Mouse (Mus musculus): ENCODE measurements around the gene Pbld2. TPM values are rescaled to one million over a fixed set of nuclear protein-coding genes. Genes with fewer than 3 reads are reported as not detected.
"Not testable (repeated sequence)": the region's sequence is repeated elsewhere in the genome, so short reads cannot be mapped to it uniquely, and the experiment has no call there.

The Pbld2 gene
- polyA plus RNA-seq, 1 experiment from 2014 or later: 1.1 TPM

DNA sequence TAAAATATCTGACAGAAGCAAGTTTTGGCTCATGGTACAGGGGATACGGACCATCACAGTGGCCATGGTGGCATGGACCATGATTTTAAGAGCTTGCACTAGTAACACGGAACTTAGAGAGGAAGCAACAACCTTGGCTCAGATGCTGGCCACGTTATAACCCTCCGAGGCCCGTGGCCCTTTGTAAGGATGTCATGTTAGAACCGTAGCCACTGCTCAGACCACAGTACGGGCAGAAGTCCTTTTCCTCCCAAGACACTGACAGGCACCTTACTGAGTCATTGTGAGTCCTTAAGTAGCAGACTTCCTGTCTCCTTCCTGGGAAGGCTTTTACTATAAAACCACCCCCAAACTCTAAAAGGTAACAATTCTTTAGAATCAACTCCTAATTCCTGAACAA is 27.2 kb downstream of the Pbld2 start:
- H3K4me1 ChIP-seq: no peaks in the 10 kb centered on the region
- H3K4me3 ChIP-seq: no peak overlapping the region
- H3K27me3 ChIP-seq: no peaks in the 10 kb centered on the region
- H3K36me3 ChIP-seq: no peaks in the 10 kb centered on the region
- H3K9me3 ChIP-seq: no peaks in the 10 kb centered on the region
- no peak overlapping the region for H3K27ac ChIP-seq
- ATAC-seq (ENCODE audit: insufficient number of reproducible peaks, insufficient read depth, low FRiP score, low TSS enrichment, low read depth): no peak
- H3K4me2 ChIP-seq: no peak overlapping the region
- 69% methylated on average over 7 of the region's 7 CpGs for WGBS
- H3K9ac ChIP-seq: no peak overlapping the region

DNA sequence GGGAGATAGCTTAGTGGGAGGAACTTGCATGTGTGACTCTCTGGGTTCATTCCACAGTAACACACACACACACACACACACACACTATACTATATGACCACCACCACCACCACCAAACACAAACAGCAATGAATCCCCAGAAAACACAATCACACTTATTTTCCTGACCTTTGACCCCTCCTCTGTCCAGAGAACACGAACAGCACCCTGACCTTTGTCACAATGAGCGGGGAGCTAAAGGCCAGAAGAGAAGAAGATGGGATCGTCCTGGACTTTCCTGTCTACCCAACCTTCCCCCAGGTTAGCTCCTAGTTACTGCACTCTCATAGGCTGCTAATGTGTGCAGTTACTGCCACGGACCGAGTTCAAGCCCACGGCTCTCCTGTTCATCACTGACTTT is 27.9 kb downstream of the Pbld2 start:
- H3K36me3 ChIP-seq: no peaks in the 10 kb centered on the region
- ATAC-seq (ENCODE audit: insufficient number of reproducible peaks, insufficient read depth, low FRiP score, low TSS enrichment, low read depth): no peak
- no peak overlapping the region for H3K4me3 ChIP-seq
- no peaks in the 10 kb centered on the region for H3K9me3 ChIP-seq
- H3K27ac ChIP-seq: no peak overlapping the region
- H3K4me1 ChIP-seq: no peaks in the 10 kb centered on the region
- H3K9ac ChIP-seq: no peak overlapping the region
- H3K27me3 ChIP-seq: no peaks in the 10 kb centered on the region
- H3K4me2 ChIP-seq: no peak overlapping the region
- WGBS: 74% methylated on average over 6 of the region's 6 CpGs

DNA sequence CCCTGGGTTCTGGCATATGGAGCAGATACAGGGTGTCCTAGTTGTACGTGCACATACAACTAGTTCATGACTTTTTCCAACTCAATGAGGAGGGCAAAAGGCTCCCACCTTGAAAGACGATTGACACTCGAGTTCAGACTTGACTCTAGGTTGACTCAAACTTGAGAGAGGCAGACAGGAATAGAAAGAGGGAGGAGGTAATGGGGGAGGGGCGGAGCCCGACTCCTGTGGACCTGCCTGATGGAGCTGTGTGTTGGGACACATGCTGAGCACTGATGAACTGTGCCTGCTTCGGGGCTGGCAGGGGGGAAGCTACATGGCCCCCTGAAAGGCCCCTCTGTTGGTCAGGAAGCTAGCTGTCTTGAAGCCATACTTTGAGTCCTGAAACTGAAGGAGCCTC is 28.9 kb downstream of the Pbld2 start:
- Histone ChIP-seq H3K9me3 (no peaks in the 10 kb centered on the region), H3K9ac (no peak overlapping the region), H3K36me3 (no peaks in the 10 kb centered on the region), H3K27ac (no peak overlapping the region), H3K4me1 (no peaks in the 10 kb centered on the region), H3K4me2 (no peak overlapping the region), H3K4me3 (no peak overlapping the region), H3K27me3 (no peaks in the 10 kb centered on the region)
- ATAC-seq (ENCODE audit: insufficient number of reproducible peaks, insufficient read depth, low FRiP score, low TSS enrichment, low read depth): no peak
- 48% methylated on average over 6 of the region's 6 CpGs for WGBS

DNA sequence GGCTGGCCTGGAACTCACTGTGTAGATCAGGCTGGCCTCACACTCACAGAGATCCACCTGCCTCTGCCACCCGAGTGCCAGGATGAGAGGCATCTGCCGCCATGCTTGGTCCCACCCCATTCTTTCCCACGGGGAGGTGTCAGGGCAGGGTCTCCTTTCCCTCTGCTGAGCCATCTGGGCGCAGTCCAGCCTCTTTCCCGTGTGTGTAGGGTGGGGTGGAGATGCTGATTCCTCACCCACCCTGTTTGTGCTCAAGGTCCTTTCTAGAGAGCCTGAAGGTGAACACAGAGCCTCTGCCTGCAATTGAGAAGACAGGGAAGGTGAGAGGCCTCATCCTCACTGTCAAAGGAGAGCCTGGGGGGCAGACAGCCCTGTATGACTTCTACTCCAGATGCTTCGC is 30.0 kb downstream of the Pbld2 start:
- H3K9me3 ChIP-seq; H3K27me3 ChIP-seq; ATAC-seq (ENCODE audit: insufficient number of reproducible peaks, insufficient read depth, low FRiP score, low TSS enrichment, low read depth); H3K27ac ChIP-seq; H3K36me3 ChIP-seq; H3K4me2 ChIP-seq; H3K4me1 ChIP-seq; H3K9ac ChIP-seq; H3K4me3 ChIP-seq: not testable (repeated sequence)
- 85% methylated on average over 6 of the region's 6 CpGs for WGBS

DNA sequence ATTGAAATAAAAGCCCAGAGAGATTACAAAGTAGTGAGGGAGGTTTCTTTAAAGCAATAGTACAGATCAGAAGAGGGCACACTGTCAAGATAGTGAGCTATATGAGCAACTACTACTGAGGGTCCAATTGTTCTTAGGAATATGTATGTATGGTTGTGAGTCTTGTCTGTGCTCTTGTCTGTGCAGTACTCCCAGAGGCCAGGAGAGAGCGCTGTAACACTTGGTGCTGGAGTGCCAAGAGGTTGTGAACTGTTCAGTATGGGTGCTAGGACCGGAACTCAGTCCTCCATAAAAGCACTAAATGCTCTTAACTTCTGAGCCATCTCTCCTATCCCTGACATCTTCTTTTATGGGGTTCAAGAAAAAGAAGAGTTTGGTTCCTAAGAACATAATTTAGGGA is 30.5 kb downstream of the Pbld2 start:
- H3K4me1 ChIP-seq: no peaks in the 10 kb centered on the region
- WGBS: 63% methylated on average over 2 of the region's 2 CpGs
- no peak for ATAC-seq (ENCODE audit: insufficient number of reproducible peaks, insufficient read depth, low FRiP score, low TSS enrichment, low read depth)
- no peaks in the 10 kb centered on the region for H3K9me3 ChIP-seq
- H3K27me3 ChIP-seq: no peaks in the 10 kb centered on the region
- H3K4me3 ChIP-seq: no peak overlapping the region
- no peak overlapping the region for H3K9ac ChIP-seq
- H3K4me2 ChIP-seq: no peak overlapping the region
- no peaks in the 10 kb centered on the region for H3K36me3 ChIP-seq
- H3K27ac ChIP-seq: no peak overlapping the region

DNA sequence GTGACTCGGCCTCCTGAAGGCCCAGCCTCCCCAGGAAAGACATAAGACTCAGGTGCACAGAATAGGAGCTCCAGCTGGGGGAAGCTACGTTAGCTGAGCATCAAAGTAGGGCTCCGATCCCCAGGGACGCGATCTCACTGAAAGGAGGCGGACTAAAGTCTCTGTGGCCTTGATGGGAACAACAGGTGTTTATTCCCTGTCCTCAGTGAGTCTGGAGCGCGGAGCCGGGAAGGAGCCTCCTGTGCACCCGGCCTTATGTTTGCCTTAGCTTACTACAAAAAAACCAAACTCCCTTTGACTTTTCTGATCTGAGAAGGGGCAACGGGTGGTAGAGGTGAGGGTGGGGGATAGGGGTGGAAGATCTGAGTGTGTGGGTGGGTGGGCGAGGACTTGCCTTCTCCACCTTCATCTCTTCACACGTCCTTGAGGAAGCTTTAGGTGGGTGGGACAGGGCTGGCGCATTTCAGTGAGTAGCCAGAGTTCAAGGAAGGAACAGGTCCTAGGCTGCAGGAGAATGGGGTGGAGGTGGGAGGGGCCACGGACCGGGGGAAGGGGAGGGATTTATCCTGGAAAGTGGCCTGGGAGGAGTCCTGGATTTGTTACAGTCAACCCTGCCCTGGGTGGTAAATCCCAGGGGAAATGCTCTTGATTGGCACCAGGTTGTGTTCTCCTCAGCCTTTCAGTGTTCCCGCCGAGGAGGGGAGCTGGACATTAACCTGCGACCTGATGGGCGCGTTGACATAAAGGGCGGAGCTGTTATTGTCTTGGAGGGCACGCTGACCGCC is 33.0 kb downstream of the Pbld2 start:
- H3K9me3 ChIP-seq: no peaks in the 10 kb centered on the region
- no peaks in the 10 kb centered on the region for H3K4me1 ChIP-seq
- 42% methylated on average over 24 of the region's 24 CpGs for WGBS
- no peaks in the 10 kb centered on the region for H3K27me3 ChIP-seq
- no peaks in the 10 kb centered on the region for H3K36me3 ChIP-seq
- no peak for ATAC-seq (ENCODE audit: insufficient number of reproducible peaks, insufficient read depth, low FRiP score, low TSS enrichment, low read depth)
- H3K4me2 ChIP-seq: no peak overlapping the region
- H3K27ac ChIP-seq: no peak overlapping the region
- no peak overlapping the region for H3K4me3 ChIP-seq
- H3K9ac ChIP-seq: no peak overlapping the region

DNA sequence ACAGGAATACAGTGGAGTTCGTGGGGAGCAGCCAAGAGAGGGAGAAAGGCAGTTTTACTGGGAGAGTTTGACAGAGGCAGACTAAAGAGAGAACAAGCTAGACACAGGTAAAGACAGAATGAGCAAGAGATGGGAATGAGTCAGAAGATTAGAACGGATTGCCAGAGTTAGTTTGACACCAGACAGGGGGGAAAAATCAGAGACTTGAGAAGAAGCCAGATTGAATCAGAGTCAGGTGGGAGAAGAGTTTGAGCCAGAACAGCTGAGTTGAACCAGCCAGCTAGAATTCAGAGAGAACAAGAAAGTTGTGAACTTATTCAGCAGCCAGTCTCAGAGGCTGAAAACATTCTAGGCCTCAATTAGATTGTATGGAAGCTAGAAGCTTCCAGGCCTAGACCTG is 35.7 kb downstream of the Pbld2 start, which contains the start of gene Pbld1:
Gene Pbld1, plus strand, starts transcription at position 301 of the 400 bp plus-strand sequence.
- Histone ChIP-seq H3K9ac (no peak within 1 kb of the TSS), H3K4me1 (no peaks in the 10 kb centered on the region), H3K9me3 (no peaks in the 10 kb centered on the region), H3K27me3 (no peaks in the 10 kb centered on the region), H3K36me3 (no peaks in the 10 kb centered on the region), H3K27ac (no peak within 1 kb of the TSS), H3K4me3 (no peak within 1 kb of the TSS), H3K4me2 (no peak within 1 kb of the TSS)
- 83% methylated on average over 2 of the region's 2 CpGs for WGBS
- no peak for ATAC-seq (ENCODE audit: insufficient number of reproducible peaks, insufficient read depth, low FRiP score, low TSS enrichment, low read depth)

DNA sequence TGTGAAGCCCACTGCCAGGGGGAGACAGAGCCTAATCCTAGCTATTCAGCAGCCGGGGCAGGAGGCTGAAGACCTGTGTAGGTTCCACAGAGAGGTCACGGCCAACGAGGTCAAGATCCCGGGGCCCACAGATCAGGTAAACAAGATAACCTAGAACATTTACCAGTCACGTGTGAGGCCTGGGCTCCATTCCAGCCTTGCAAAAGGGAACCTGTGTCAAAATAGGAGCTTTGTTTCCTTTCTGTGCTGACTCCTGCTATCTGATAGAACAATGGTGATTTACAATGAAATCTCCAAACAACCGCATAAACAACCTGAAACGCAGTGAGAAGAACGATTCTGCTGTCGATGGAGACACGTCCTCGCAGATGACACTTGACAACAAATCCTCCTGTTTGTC is 36.3 kb downstream of the Pbld2 start:
- no peaks in the 10 kb centered on the region for H3K4me1 ChIP-seq
- H3K9me3 ChIP-seq: no peaks in the 10 kb centered on the region
- H3K36me3 ChIP-seq: no peaks in the 10 kb centered on the region
- H3K4me3 ChIP-seq: no peak overlapping the region
- no peak overlapping the region for H3K27ac ChIP-seq
- WGBS: 67% methylated on average over 11 of the region's 11 CpGs
- H3K9ac ChIP-seq: no peak overlapping the region
- H3K4me2 ChIP-seq: no peak overlapping the region
- no peaks in the 10 kb centered on the region for H3K27me3 ChIP-seq
- no peak for ATAC-seq (ENCODE audit: insufficient number of reproducible peaks, insufficient read depth, low FRiP score, low TSS enrichment, low read depth)

DNA sequence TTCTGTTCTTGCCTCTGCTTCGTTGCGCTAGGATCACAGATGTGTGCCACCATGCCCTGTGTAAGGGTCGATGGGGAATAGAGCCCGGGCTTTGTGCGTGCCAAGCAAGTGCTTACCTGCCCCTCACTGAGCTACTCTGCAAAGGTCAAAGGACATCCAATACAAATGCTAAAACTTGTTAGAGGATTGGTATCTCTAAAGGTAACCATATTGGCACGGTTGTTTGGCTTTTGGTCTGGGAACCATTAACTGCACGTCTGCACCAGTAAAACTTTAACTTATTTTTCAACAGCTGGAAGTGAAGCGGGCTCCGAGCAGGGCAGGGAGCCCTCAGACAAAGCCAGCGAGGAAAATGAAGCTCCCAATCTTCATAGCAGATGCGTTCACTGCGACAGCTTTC is 37.2 kb downstream of the Pbld2 start:
- Histone ChIP-seq H3K9ac (no peak overlapping the region), H3K9me3 (no peaks in the 10 kb centered on the region), H3K36me3 (no peaks in the 10 kb centered on the region), H3K4me3 (no peak overlapping the region), H3K27ac (no peak overlapping the region), H3K4me1 (no peaks in the 10 kb centered on the region), H3K4me2 (no peak overlapping the region), H3K27me3 (no peaks in the 10 kb centered on the region)
- ATAC-seq (ENCODE audit: insufficient number of reproducible peaks, insufficient read depth, low FRiP score, low TSS enrichment, low read depth): no peak
- WGBS: 68% methylated on average over 12 of the region's 12 CpGs

DNA sequence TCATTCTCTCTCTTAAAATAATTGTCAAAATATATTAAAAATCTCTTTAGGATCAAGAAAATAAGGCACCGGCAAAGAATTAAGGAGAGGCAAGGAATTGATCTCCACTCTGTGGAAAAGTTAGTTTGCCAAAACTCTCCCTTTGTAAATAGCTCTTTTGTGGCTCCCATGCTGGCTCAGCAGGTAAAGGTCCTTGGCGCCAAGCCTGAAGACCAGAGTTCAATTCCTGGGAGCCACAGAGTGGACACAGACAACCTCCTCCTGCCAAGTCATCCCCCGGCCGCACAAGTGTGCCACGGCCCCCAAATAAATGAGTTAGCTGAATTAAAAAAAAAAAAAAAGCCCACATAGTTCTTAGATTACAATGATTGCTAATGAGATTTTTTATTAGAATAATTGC is 38.6 kb downstream of the Pbld2 start:
- Histone ChIP-seq H3K4me1 (no peaks in the 10 kb centered on the region), H3K27me3 (no peaks in the 10 kb centered on the region), H3K27ac (no peak overlapping the region), H3K4me3 (no peak overlapping the region), H3K4me2 (no peak overlapping the region), H3K9ac (no peak overlapping the region), H3K36me3 (no peaks in the 10 kb centered on the region), H3K9me3 (no peaks in the 10 kb centered on the region)
- WGBS: 88% methylated on average over 5 of the region's 5 CpGs
- ATAC-seq (ENCODE audit: insufficient number of reproducible peaks, insufficient read depth, low FRiP score, low TSS enrichment, low read depth): no peak

DNA sequence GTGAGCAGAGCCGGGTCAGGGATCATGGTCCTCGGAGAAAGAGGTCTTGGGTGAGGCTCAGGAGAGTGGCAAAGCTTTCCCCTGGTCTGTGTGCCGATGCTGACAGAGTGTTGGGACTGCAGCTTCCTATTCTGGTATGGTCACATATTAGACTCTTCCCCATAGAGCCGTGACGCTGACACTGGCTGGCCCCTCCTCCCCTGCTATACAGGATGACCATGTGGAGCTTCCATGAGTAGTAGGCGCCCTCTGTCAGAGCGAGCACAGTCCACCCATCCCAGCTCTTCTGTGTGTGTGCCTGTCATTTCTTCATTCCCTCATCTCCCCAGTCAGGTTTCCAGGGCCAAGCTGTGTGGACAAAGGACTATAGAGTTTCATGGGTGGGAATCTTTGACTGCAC is 39.2 kb downstream of the Pbld2 start:
- H3K4me2 ChIP-seq: no peak overlapping the region
- 75% methylated on average over 7 of the region's 7 CpGs for WGBS
- no peak overlapping the region for H3K9ac ChIP-seq
- H3K9me3 ChIP-seq: no peaks in the 10 kb centered on the region
- H3K4me1 ChIP-seq: no peaks in the 10 kb centered on the region
- ATAC-seq (ENCODE audit: insufficient number of reproducible peaks, insufficient read depth, low FRiP score, low TSS enrichment, low read depth): no peak
- H3K4me3 ChIP-seq: no peak overlapping the region
- H3K27ac ChIP-seq: no peak overlapping the region
- no peaks in the 10 kb centered on the region for H3K27me3 ChIP-seq
- H3K36me3 ChIP-seq: no peaks in the 10 kb centered on the region

DNA sequence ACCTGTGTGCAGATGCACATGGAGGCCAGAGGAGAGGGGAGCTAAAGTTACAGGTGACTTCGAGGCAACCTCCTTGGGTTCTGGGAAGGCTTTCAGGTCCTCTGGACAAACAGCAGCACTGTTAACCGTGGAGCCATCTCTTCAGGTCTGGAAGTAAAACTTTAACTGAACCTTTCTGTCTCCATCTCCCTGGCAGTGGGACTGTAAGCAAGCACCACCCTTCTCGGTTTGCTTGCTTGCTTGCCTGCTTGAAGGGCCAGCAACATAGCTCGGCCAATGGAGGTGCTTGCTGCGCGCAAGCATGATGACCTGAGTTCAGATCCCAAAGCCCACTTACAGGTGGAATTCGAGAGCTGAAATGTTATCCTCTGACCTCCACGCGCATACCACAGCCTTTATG is 40.4 kb downstream of the Pbld2 start:
- no peaks in the 10 kb centered on the region for H3K9me3 ChIP-seq
- H3K4me3 ChIP-seq: no peak overlapping the region
- H3K27me3 ChIP-seq: no peaks in the 10 kb centered on the region
- no peak overlapping the region for H3K4me2 ChIP-seq
- WGBS: 79% methylated on average over 9 of the region's 9 CpGs
- H3K9ac ChIP-seq: no peak overlapping the region
- H3K27ac ChIP-seq: no peak overlapping the region
- no peaks in the 10 kb centered on the region for H3K4me1 ChIP-seq
- H3K36me3 ChIP-seq: no peaks in the 10 kb centered on the region
- no peak for ATAC-seq (ENCODE audit: insufficient number of reproducible peaks, insufficient read depth, low FRiP score, low TSS enrichment, low read depth)
